Mouse (Mus musculus): ENCODE measurements at regions not wholly inside any gene's neighbourhood (a gene's known extent, or its start where the extent isn't known, plus 50 kb on each side); places are given as distances from the start of the nearest gene placed in this dataset.
"Not testable (repeated sequence)": the region's sequence is repeated elsewhere in the genome, so short reads cannot be mapped to it uniquely, and the experiment has no call there.

- no peak for DNase-seq (ENCODE audit: low spot score in 2 of 2)
These were observed 61.7 kb upstream of the Cpm start for GRCm38 (mm10) chr10:117567379-117568137.

- DNase-seq (ENCODE audit: low spot score in 2 of 2): no peak
These were observed 62.5 kb upstream of the Cpm start for GRCm38 (mm10) chr10:117566648-117567378.

- no peak for DNase-seq (ENCODE audit: low spot score in 2 of 2)
These were observed 63.1 kb upstream of the Cpm start for GRCm38 (mm10) chr10:117566204-117566603.

- no peak for DNase-seq (ENCODE audit: low spot score in 2 of 2)
These were observed 63.7 kb upstream of the Cpm start for GRCm38 (mm10) chr10:117565529-117566086.

GRCm38 (mm10) chr10:117565110-117565509 is 64.2 kb upstream of the Cpm start:
- DNase-seq (ENCODE audit: low spot score in 2 of 2): no peak

- DNase-seq (ENCODE audit: low spot score in 2 of 2): no peak
These were observed 64.9 kb upstream of the Cpm start for GRCm38 (mm10) chr10:117564118-117565040.

- no peak for DNase-seq (ENCODE audit: low spot score in 2 of 2)
These were observed 65.7 kb upstream of the Cpm start for GRCm38 (mm10) chr10:117563429-117564117.

- not testable (repeated sequence) for DNase-seq (ENCODE audit: low spot score in 2 of 2)
These were observed 66.5 kb upstream of the Cpm start for GRCm38 (mm10) chr10:117562850-117563248.

GRCm38 (mm10) chr10:117561909-117562849 is 67.1 kb upstream of the Cpm start:
- DNase-seq (ENCODE audit: low spot score in 2 of 2): no peak

GRCm38 (mm10) chr10:117561279-117561820 is 68.0 kb upstream of the Cpm start:
- no peak for DNase-seq (ENCODE audit: low spot score in 2 of 2)

- no peak for DNase-seq (ENCODE audit: low spot score in 2 of 2)
These were observed 68.7 kb upstream of the Cpm start for GRCm38 (mm10) chr10:117560396-117561278.

GRCm38 (mm10) chr10:117559615-117560395 is 69.5 kb upstream of the Cpm start:
- DNase-seq (ENCODE audit: low spot score in 2 of 2): no peak

- DNase-seq (ENCODE audit: low spot score in 2 of 2): no peak
These were observed 70.2 kb upstream of the Cpm start for GRCm38 (mm10) chr10:117558891-117559614.

- no peak for DNase-seq (ENCODE audit: low spot score in 2 of 2)
These were observed 71.0 kb upstream of the Cpm start for GRCm38 (mm10) chr10:117558292-117558800.

GRCm38 (mm10) chr10:117557666-117558065 is 71.6 kb upstream of the Cpm start:
- no peak for DNase-seq (ENCODE audit: low spot score in 2 of 2)

GRCm38 (mm10) chr10:117556851-117557542 is 72.3 kb upstream of the Cpm start:
- DNase-seq (ENCODE audit: low spot score in 2 of 2): no peak

All from layer of hippocampus, adult 18-20 months (tissue).